Mouse (Mus musculus): ENCODE measurements around the gene Zfp423.

DNA sequence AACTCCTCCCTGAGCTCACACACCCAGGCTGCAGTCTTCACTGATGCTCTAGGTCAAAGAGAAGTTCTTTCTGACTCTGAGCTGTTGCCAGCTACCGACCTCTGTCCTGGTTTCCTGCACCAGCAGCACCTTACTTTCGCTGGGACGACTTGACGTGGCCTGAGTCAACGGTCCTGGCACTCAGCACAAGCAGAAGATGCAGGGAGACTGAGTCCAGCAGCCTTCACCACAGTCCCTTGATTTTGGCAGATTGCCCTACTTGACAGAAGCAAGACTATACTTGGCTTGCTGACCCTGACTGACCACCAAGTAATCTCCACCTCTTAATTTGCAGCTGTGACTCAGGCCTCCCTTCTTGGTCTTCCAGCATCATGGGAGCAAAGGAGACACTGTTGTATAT, 110.6 kb downstream of the Zfp423 start:
- TF ChIP-seq ELF1 (IDR thresholded peaks at IDR 0.05; ENCODE audit: low read depth, low read length): no peak
- no peak for TF ChIP-seq MAFK (IDR thresholded peaks at IDR 0.05; ENCODE audit: borderline replicate concordance, low read depth, low read length)
- no peak for TF ChIP-seq EP300 (IDR thresholded peaks at IDR 0.05; ENCODE audit: low read depth in 1 of 2, low read length in 2 of 2)
- TF ChIP-seq USF2 (IDR thresholded peaks at IDR 0.05; ENCODE audit: borderline replicate concordance in 1 of 2, insufficient read depth in 1 of 2, low read depth in 1 of 2, low read length in 2 of 2): no peak
- no peak for TF ChIP-seq POLR2AphosphoS5 (IDR thresholded peaks at IDR 0.05; ENCODE audit: borderline replicate concordance, low read depth, low read length)
- no peak for TF ChIP-seq GABPA (IDR thresholded peaks at IDR 0.05; ENCODE audit: low read depth, low read length)
